Mouse (Mus musculus) bone marrow, adult 2 months (tissue): ENCODE measurements around the gene Elf5.

Experiments
- CTCF ChIP-seq: fragments of 200-500 bp; IDR thresholded peaks from 2 replicates; pipeline ENCODE4 v1.5.1; 2011; ENCODE audit warnings: low read length, control low read depth; ENCODE audit not compliant: control insufficient read depth, insufficient read depth
- POLR2A ChIP-seq: fragments of 200-500 bp; IDR thresholded peaks from 2 replicates; pipeline ENCODE4 v1.6.1; 2011; ENCODE audit warnings: low read depth, mild to moderate bottlenecking, control low read depth, low read length, borderline replicate concordance; ENCODE audit not compliant: control insufficient read depth

GRCm38 (mm10) chr2:103415774-103416173 is 4.3 kb downstream of the Elf5 start:
- TF ChIP-seq POLR2A (no peak), CTCF (no peak)
